Mouse (Mus musculus): ENCODE results near the gene Hpdl.

Gene Hpdl

DNA sequence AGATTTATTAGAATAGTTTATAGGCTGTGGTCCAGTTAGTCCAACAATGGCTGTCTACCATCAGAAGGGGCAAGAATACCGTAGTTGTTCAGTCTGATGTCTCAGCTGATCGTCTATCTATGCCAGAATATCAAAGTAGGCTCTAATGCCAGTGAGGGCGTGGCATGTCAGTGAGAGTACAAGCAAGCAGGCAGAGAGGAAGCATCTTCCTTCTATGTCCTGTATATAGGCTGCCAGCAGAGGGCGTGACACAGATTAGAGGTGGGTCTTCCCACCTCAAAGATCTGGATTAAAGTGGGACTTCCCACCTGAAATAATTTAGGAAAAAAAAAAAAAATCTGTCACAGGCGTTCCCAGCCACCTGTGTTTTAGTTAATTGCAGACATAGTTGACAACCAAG, 21.6 kb downstream of the Hpdl start:
- no peak for DNase-seq (ENCODE audit: low spot score in 2 of 2)

DNA sequence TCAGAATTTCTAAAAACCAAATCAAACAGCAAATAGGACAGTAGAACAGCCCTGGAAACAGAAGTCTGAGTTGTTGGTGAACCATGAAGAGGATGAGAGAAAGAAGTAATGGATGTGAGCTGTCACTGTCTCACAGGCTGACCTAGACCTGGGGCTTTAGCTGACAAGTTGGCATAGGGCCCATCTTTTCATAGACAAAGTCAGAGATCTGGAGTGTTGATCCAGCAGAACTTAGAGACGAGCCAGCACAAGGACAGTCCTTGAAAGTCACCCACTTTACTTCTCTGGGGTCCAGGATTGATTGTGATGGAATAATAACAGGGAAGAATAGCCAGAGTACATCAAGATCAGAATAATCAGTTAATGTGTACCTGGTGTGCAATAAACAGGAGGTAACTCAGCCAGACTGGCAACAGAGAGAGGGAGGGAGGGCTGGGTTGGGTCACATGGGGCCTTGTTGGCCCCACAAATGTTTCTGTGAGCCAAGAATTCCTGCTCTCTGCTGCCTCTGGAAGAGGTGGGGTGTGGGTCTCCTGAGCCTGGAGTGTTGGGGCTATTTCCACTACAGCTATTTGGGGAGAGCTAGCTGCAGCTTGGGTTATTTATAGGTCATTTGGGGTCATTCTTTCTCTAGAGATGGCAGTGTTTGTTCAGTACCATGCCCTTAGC, 24.9 kb downstream of the Hpdl start:
- no peak for DNase-seq (ENCODE audit: low spot score in 2 of 2)

DNA sequence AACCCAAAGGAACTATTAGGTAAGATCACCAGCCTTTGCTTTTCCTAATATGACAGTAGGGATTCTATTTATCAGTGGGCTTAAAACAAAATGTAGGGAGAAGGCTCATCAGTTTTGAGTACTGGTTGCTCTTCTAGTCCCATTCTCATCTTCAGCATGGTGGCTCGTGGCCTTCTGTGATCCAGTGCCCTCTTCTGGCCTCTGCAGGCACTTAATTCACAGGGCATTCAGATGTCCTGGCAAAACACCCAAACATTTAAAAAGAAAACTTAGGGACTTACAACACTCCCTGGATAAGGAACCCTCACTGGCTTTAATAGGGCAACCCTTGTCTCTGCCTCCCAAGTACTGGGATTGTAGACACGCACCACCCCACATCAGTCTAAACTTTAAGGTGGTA, 27.2 kb downstream of the Hpdl start:
- DNase-seq (ENCODE audit: low spot score in 2 of 2): no peak

DNA sequence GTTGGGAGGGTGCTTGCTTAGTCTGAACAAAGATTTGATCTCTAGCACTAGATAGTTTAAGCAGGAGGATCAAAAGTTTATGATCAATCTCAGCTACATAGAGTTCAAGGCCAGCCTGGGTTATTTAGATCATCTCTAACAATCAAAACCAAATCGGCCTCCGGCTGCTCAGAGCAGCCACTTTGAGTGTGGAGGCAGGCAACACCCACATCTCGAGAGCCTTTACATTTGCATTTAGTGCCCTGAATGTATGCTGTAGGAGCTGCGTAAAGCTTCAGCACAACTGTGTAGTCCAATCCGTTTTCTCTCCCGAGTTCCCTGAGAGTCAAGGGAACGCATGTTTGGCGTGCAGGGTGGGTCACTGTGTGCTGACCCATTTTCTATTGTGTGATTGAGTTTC, 29.1 kb downstream of the Hpdl start:
- no peak for DNase-seq (ENCODE audit: low spot score in 2 of 2)

DNA sequence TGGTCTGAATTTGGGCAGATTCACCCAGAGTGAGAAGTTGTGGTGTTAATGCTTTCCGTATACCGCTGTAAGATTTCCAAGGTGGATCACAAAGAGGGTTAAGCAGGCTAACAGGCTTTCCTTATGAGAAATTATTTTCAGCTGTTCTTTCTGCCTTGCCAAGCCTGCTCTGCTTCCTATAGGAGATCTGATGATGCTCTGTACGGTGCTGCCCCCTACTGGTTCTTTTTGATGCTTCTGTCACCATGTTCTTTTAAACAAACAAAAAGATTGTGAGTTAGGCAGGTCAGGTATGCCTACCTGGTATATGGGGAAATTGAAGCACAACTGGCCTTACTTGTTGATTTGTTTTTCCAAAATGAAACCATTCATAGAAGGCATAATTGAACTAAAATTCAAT, 32.6 kb downstream of the Hpdl start:
- peak; percentile 36 to 72 for DNase-seq (ENCODE audit: low spot score in 2 of 2)

DNA sequence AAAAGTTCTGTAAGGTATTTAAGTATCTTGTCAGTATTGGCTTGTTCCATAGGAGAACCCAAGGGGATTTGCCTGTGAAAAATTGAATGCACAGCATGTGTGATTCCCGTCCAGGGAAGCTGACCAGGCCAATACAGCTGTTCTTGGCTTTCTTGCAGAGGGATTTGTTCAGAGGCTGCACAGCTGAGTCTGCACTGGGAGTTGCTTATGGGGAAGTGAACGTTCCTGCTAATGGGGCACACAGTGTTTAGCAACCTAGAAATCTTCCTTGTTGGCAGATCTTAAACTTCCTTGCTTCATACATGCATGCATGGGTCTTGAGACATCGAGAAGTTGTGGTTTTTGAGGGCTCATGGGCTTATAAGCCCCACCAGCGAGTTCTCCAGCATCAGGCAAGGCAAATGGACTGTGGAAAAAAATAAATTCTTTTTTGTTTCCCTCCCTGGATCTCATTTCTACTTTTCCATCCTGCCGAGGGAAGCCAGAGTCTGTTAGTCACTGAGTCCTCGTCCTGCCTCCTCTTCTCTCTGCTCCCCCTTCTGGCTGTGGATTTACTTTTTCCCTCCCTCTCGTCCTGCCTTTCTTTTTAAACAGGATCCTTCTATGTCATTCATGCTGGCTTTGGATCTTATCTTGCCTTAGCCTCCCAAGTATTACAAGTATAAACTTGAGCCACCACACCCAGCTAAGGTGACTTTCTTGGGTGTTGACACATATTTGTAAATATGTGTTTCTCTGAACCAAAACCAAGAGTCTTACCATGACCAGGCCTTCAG, 33.3 kb downstream of the Hpdl start:
- no peak for DNase-seq (ENCODE audit: low spot score in 2 of 2)

DNA sequence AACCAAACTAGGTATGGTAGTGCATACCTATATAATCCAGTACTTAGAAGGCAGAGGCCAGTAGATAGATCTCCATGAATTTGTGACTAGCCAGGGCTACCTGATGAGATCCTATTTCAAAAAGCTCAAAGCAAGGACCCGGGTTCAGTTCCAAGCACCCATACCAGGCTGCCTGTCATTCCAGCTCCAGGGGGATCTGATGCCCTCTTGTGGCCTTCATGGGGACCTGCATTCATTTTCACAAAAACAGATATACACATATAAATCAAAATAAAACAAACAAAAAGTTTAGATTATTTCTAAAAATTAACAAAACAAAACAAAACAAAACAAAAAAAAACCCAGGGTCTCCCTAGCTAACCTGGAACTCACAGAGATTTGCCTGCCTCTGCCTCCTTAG, 34.9 kb downstream of the Hpdl start:
- no peak for DNase-seq (ENCODE audit: low spot score in 2 of 2)

DNA sequence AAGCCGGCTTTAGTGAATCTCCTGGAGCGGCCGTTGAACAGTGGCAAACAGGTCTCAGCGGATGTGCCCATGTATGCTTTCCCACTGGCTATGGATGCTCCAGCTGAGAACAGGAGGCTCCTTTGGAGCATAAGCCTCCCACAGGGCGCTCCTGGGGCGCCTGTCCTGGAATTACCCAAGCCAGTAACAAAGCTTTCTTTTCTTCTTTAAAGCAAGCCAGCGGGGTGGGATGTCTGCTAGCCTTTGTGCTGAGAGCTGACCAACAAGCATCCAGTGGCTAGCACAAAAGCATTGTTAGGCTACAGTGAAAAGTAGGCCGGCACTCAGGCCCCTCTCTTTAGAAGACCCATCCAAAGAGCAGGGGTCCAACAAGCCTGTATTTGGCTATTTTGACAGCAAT, 39.3 kb downstream of the Hpdl start:
- DNase-seq (ENCODE audit: low spot score in 2 of 2): no peak

DNA sequence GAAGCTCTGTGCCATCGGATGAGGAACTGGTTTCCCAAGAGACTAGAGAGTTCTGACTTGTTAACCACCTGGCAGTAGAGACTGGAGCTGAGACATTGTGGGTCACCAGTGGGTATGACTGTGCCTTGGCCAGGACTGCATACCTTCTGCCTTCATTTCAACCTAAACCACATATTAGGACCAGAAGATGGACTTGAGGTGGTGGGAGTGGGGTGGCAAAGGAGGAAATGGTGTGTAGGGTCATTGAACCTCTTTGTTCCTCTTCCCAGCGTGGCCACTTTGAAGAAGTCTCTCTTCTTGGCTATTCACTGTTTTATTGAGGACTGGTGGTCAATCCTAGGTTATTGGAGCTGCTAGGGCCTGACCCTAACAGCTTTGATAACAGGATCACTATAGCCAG, 40.1 kb downstream of the Hpdl start:
- DNase-seq (ENCODE audit: low spot score in 2 of 2): no peak

DNA sequence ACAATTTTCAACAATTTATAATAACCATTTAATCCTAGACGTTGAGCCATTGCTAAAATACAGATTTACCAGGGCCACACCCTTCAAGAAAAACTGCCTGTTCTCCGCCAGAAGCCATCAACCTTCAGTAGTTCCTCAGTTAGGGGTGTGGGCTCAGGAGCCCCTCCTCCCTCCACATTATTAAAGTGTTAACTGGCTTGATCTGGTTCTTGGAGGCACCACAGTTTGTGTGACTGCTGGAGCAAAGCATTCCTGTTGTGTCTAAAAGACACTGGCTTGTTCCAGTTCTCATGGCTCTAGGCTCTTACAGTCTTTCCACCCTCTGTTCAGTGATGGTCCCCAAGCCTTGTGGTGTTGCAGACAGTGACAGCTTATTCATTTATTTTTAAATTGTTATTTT, 41.0 kb downstream of the Hpdl start:
- no peak for DNase-seq (ENCODE audit: low spot score in 2 of 2)

DNA sequence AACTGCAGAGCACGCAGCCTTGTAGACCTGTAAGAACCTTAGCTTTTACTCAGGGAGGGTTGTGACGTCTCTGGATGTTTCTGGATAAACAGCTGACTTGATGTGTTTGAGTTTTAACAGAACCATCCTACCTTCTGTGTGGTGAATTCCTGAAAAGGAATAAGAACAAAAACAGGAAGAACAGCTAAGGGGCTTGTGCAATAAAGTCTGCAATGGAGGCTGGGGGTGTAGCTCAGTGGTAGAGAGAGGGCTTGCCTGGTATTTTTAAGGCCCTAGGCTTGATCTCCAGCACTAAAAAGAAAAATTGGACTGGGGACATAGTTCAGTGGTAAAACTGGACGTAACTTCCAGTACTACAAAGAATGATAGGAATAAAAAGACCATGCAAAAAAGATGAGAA, 44.4 kb downstream of the Hpdl start:
- DNase-seq (ENCODE audit: low spot score in 2 of 2): no peak

DNA sequence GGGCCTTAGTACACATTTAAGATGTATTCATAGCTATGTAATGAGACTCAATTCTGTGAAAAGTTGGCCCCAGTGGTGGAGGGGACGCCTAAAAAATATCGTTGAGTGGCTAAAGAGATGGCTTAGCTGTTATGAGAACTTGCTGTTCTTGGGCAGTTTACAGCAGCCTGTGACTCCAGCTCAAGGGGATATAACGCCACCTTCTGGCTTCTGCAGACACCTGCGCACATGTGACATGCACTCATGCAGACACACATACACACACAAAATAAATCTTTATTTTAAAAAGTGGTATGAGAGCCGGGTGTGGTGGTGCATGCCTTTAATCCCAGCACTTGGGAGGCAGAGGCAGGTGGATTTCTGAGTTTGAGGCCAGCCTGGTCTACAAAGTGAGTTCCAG, 45.1 kb downstream of the Hpdl start:
- DNase-seq (ENCODE audit: low spot score in 2 of 2): no peak

Measured in spleen, postnatal 14 days (tissue).